Mouse (Mus musculus): Measurements from ENCODE around the gene Tpm1.

- TF ChIP-seq GATA1 (IDR thresholded peaks at IDR 0.05; ENCODE audit: low read length): no peak
- TF ChIP-seq TAL1 (IDR thresholded peaks at IDR 0.05; ENCODE audit: low read length): no peak
Measured at GRCm38 (mm10) chr9:67047606-67048482, 1.4 kb downstream of the Tpm1 start.
